In genomic region chr5:116494377-116494776, GRCm38 (mm10) we compare ENCODE assay signal across 14 mouse cellular contexts.
"Had no signal": no experiment of that assay in that cellular context is flagged by ENCODE, and none has a peak within 500 bp of the region (broad histone marks: within the 10 kb centered on the region; RNA-seq: fewer than 3 reads in every experiment).

No protein-coding gene starts in this region.

- ATAC-seq: lung, postnatal 0 days had no signal

- H3K27me3 ChIP-seq: liver, embryonic 15.5 days; neural tube, embryonic 12.5 days had no signal

- H3K9ac ChIP-seq: kidney, embryonic 15.5 days; liver, embryonic 15.5 days; neural tube, embryonic 12.5 days had no signal

- DNase-seq: kidney, postnatal 14 days; lung, adult 2 months; lung, postnatal 4 days; thymus, postnatal 4 days had no signal

- H3K4me3 ChIP-seq: kidney, embryonic 15.5 days; left cerebral cortex, adult 2 months; limb, embryonic 10.5 days; liver, embryonic 15.5 days; myocyte; neural tube, embryonic 12.5 days had no signal

- H3K9me3 ChIP-seq: kidney, embryonic 15.5 days; limb, embryonic 10.5 days; liver, embryonic 15.5 days; neural tube, embryonic 12.5 days had no signal

- H3K27ac ChIP-seq: kidney, embryonic 15.5 days; left cerebral cortex, adult 2 months; limb, embryonic 10.5 days; liver, embryonic 15.5 days; neural tube, embryonic 12.5 days; stomach, postnatal 0 days had no signal

- H3K36me3 ChIP-seq: kidney, embryonic 15.5 days; limb, embryonic 10.5 days; liver, embryonic 15.5 days; neural tube, embryonic 12.5 days had no signal

- H3K4me2 ChIP-seq: kidney, embryonic 15.5 days; liver, embryonic 11.5 days; liver, embryonic 15.5 days; midbrain, embryonic 11.5 days; neural tube, embryonic 12.5 days had no signal

- H3K4me1 ChIP-seq: liver, embryonic 15.5 days had no signal
